Mouse (Mus musculus) urinary bladder, postnatal 25 days (tissue): ENCODE data around the gene Plscr3.

Experiments used
- DNase-seq: peaks from one replicate; pipeline ENCODE4 v3.0.0; 2022; ENCODE audit warnings: low spot score

The Plscr3 gene

GRCm38 (mm10) chr11:69864138-69864860 lies 18.1 kb downstream of the Plscr3 start:
- no peak for DNase-seq

- DNase-seq, result no peak
Observed at GRCm38 (mm10) chr11:69865561-69865960, 19.4 kb downstream of the Plscr3 start.

GRCm38 (mm10) chr11:69867335-69867734 lies 21.2 kb downstream of the Plscr3 start:
- no peak for DNase-seq

GRCm38 (mm10) chr11:69870289-69871069 lies 24.3 kb downstream of the Plscr3 start:
- DNase-seq, result no peak

- no peak for DNase-seq
Observed at GRCm38 (mm10) chr11:69871822-69872221, 25.6 kb downstream of the Plscr3 start.

GRCm38 (mm10) chr11:69872451-69872850 lies 26.3 kb downstream of the Plscr3 start:
- DNase-seq, result no peak

- DNase-seq, result no peak
Observed at GRCm38 (mm10) chr11:69876186-69876585, 30.0 kb downstream of the Plscr3 start.

GRCm38 (mm10) chr11:69876867-69877266 lies 30.7 kb downstream of the Plscr3 start:
- peak; percentile 87 for DNase-seq

GRCm38 (mm10) chr11:69877878-69878277 lies 31.7 kb downstream of the Plscr3 start, which contains the start of gene Tmem95:
TSS of gene Tmem95 (minus strand) at chr11:69878018.
- no peak for DNase-seq

- peak; percentile 30 for DNase-seq
Observed at GRCm38 (mm10) chr11:69878399-69878798, 32.2 kb downstream of the Plscr3 start.

- no peak for DNase-seq
Observed at GRCm38 (mm10) chr11:69878952-69879351, 32.8 kb downstream of the Plscr3 start.

GRCm38 (mm10) chr11:69879711-69880110 lies 33.5 kb downstream of the Plscr3 start:
- no peak for DNase-seq

- peak; percentile 62 for DNase-seq
Observed at GRCm38 (mm10) chr11:69880506-69880852, 34.3 kb downstream of the Plscr3 start.

GRCm38 (mm10) chr11:69880853-69881603 lies 34.9 kb downstream of the Plscr3 start, which contains the start of gene Kctd11:
TSS of gene Kctd11 (minus strand) at chr11:69881406.
- peak; percentile 86 for DNase-seq

- no peak for DNase-seq
Observed at GRCm38 (mm10) chr11:69881787-69882670, 35.9 kb downstream of the Plscr3 start.

- no peak for DNase-seq
Observed at GRCm38 (mm10) chr11:69883066-69883465, 36.9 kb downstream of the Plscr3 start.

GRCm38 (mm10) chr11:69883527-69884151 lies 37.5 kb downstream of the Plscr3 start:
- DNase-seq, result no peak

GRCm38 (mm10) chr11:69884240-69884639 lies 38.1 kb downstream of the Plscr3 start:
- no peak for DNase-seq

- no peak for DNase-seq
Observed at GRCm38 (mm10) chr11:69884663-69885062, 38.5 kb downstream of the Plscr3 start.

GRCm38 (mm10) chr11:69886907-69887635 lies 40.9 kb downstream of the Plscr3 start:
- DNase-seq, result no peak
